Mouse (Mus musculus): ENCODE data around the gene Bola2. TPM values are rescaled to one million over a fixed set of nuclear protein-coding genes. Genes with fewer than 3 reads are reported as not detected.
"Not testable (repeated sequence)": the region's sequence is repeated elsewhere in the genome, so short reads cannot be mapped to it uniquely, and the experiment has no call there.

Gene Bola2
- total RNA-seq, 2 experiments from 2014 or later = 49.2 to 51.2 TPM

GRCm38 (mm10) chr7:126681221-126681620, 14.0 kb upstream of the Bola2 start:
- intact Hi-C loops (cut with DNase I) = no loop called here
- DNase-seq = no peak

GRCm38 (mm10) chr7:126688156-126688555, 7.0 kb upstream of the Bola2 start:
- intact Hi-C loops (cut with DNase I); DNase-seq: not testable (repeated sequence)

- intact Hi-C loops (cut with DNase I) = no loop called here
- DNase-seq = no peak
Measured at GRCm38 (mm10) chr7:126689021-126689420, 6.2 kb upstream of the Bola2 start.

DNA sequence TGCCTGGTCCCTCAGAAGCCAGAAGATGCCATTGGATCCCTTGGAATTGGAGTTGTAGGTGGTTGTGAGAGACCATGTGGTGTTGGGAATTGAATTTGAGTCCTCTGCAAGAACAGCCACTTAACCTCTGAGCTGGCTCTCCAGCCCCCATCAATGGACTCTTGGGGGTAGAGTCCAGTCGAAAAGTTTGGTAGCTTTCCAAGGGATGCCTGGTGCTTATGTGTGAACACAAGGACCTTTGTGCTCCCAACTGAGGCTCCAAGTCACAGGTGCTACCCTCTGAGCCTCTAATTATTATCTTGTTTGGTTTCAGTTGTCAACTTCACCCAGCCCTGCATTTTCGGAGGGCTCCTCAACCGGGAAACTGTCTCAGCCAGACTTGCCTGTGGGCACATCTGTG, 4.5 kb upstream of the Bola2 start:
- intact Hi-C loops (cut with DNase I) = no loop called here

DNA sequence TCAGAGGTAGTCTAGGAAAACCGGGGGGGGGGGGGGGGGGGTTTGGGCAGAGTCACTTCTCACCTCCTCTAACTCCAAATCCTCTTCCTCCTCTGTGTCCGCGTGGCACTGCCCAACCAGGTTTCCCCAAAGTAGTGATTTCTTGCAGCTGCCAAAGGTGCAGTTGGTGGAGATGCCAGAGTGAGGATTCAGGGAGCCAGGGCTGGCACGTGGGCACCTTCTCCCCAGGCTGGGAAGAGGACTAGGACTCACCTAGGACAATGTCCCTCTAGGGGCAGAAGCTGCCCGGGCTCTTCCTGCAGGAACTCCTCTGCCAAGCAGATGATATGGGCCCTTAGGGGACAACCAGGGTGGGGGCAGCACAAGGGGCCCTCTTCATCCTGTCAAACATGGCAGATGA, 3.5 kb upstream of the Bola2 start:
- DNase-seq = no peak
- intact Hi-C loops (cut with DNase I) = no loop called here

More for the DNA sequence above, 4.5 kb upstream of the Bola2 start:
- no peak for DNase-seq

DNA sequence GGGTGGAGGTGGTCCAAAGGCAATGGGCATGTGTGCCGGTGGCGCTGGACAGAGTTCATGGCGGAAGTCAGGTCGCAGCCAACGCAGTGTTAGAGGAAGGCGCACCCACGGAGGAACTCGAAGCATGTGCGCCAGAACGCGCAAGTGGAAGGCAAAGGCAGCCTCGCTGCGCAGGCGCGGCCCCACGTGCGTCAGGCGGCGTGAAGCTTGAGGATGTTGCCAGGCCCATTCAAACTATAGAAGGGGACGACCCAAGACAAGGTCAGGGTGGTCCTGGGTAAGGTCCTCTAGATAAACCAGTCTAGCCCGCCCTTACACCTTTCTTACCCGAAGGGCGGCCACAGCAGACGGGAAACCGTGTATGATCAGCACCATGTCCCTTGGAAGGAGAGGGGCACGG, 2.8 kb upstream of the Bola2 start:
- intact Hi-C loops (cut with DNase I) = no loop called here
- no peak for DNase-seq

GRCm38 (mm10) chr7:126693256-126693655, 1.9 kb upstream of the Bola2 start:
- peak; percentile 85 to 92 for DNase-seq
- intact Hi-C loops (cut with DNase I) = loop anchor here (1.0 kb wide), 1 partner anchor 49 kb away; no protein-coding TSS in a partner anchor

DNA sequence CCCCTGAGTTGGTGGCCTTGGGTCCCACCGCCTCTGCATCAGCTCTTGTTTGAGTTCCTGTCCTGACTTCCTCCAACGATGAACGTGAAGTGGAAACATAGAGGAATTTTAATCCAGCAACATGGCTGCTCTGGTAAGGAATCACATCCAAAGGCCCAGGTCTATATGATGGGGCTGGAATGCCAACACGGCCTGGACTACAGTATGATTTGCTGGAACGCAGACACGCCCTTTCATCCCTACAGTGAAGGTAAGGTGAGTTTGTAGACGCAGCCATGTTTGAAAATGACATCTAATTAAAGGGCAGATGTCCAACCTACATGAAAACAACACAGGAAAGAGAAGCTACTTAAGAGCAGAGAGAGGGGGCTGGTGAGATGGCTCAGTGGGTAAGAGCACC, 1.4 kb upstream of the Bola2 start:
- intact Hi-C loops (cut with DNase I) = loop anchor here (1.0 kb wide), 1 partner anchor 49 kb away; no protein-coding TSS in a partner anchor

DNA sequence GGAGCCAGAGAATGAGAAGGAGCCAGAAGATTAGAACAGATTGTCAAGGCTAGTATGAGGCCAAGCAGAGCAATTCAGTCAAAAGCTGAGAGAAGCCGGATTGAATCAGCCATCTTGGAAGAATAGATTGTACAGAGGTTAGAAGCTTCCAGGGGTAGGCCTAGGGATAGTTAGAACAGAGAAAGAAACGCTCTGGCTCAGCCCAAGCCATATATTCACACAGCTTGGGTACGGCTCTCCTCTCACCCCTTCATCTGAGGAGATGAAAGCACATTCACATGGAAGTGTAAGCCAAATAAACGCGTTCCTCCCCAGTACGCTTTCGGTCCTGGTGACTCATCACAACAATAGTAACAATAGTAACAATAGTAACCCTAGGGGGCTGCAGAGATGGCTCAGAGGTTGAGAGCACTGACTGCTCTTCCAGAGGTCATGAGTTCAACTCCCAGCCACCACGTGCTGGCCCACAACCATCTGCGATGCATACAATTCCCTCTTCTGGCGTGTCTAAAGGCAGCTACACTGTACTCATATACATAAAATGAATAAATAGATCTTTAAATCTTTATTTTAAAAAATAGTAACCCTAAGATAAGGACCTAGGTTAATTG, 655 bp upstream of the Bola2 start:
- DNase-seq = no peak
- intact Hi-C loops (cut with DNase I) = loop anchor here (5.0 kb wide), 1 partner anchor 207 kb away; the partner anchor contains the start of gene Tufm

More for the DNA sequence above, 1.4 kb upstream of the Bola2 start:
- no peak for DNase-seq

- intact Hi-C loops (cut with DNase I) = loop anchor here (5.0 kb wide), 1 partner anchor 208 kb away; the partner anchor contains the start of gene Tufm
Measured at GRCm38 (mm10) chr7:126695631-126696207, 518 bp downstream of the Bola2 start, which contains the start of gene Slx1b. Slx1b (minus strand) TSS chr7:126695784.

GRCm38 (mm10) chr7:126696303-126696702, 1.1 kb downstream of the Bola2 start:
- intact Hi-C loops (cut with DNase I) = loop anchor here (5.0 kb wide), 1 partner anchor 209 kb away; the partner anchor contains the start of gene Tufm
- DNase-seq = no peak

More at GRCm38 (mm10) chr7:126695631-126696207, 518 bp downstream of the Bola2 start, which contains the start of gene Slx1b:
- DNase-seq = peak; percentile 94 to 95

DNA sequence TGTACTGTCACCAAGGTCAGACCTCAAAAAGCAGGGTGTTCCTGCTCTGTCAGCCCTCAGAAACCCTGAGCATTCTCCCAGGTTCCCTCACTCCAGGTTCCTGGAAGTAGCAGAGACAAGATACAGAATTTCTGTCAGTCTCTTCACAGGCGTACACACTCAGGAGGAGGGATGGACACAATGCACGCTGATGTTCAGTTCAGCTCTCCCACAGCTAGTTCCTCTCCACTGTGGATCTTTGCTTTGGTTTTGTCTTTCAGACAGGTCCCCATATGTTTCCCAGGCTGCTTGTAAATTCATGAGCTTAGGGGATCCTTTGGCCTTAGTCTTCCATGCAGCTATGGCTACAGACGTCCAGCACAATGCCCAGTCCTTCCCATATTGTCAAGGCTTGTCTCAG, 1.7 kb downstream of the Bola2 start:
- DNase-seq = no peak
- intact Hi-C loops (cut with DNase I) = loop anchor here (5.0 kb wide), 1 partner anchor 210 kb away; the partner anchor contains the start of gene Tufm

- DNase-seq = no peak
- intact Hi-C loops (cut with DNase I) = loop anchor here (2.0 to 5.0 kb wide), 2 partner anchors 113 to 211 kb away; partner anchors contain the start of genes Apobr, Cln3 and Tufm
Measured at GRCm38 (mm10) chr7:126697838-126698237, 2.6 kb downstream of the Bola2 start.

- intact Hi-C loops (cut with DNase I) = no loop called here
- DNase-seq = no peak
Measured at GRCm38 (mm10) chr7:126700063-126701015, 5.1 kb downstream of the Bola2 start.

- DNase-seq = peak; percentile 89 to 93
- intact Hi-C loops (cut with DNase I) = no loop called here
Measured at GRCm38 (mm10) chr7:126701070-126701469, 5.9 kb downstream of the Bola2 start.

DNA sequence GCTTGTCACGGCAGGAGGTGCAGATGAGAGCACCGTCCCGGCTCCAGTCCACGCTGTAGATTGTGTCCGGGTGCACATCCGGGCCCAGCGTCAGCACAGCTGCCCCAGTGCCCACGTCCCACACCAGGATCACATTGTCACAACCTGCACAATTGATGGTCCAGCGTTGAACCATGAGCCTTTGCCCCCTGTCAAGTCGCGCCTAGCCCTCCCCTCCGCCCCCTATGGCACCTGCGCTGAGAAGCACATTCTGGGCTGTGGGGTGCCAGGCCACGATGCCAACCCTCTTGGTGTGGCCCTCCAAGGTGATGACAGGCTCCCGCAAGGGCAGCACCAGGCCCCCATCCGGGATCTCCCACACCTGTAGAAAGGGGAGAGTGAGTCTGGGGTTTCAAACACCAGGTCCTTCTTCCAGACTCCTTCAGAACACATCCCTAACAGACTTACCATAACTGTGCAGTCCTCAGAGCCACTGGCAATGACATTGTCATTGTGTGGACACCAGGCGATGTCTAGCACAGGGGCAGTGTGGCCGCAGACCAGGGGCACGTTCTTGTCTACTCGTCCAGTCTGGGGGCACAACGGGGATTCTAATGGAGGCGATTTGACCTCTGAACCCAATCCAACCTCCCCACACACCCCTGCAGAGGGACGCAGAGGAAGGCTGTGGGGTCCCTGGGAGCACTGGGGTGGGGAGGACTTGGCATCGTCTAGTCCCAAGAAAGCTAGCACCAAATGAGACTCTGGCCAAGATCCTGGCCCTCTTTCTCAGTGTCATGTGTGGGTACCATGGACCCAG, 6.6 kb downstream of the Bola2 start:
- DNase-seq = no peak
- intact Hi-C loops (cut with DNase I) = no loop called here

- no peak for DNase-seq
- intact Hi-C loops (cut with DNase I) = no loop called here
Measured at GRCm38 (mm10) chr7:126702358-126702757, 7.2 kb downstream of the Bola2 start.

DNA sequence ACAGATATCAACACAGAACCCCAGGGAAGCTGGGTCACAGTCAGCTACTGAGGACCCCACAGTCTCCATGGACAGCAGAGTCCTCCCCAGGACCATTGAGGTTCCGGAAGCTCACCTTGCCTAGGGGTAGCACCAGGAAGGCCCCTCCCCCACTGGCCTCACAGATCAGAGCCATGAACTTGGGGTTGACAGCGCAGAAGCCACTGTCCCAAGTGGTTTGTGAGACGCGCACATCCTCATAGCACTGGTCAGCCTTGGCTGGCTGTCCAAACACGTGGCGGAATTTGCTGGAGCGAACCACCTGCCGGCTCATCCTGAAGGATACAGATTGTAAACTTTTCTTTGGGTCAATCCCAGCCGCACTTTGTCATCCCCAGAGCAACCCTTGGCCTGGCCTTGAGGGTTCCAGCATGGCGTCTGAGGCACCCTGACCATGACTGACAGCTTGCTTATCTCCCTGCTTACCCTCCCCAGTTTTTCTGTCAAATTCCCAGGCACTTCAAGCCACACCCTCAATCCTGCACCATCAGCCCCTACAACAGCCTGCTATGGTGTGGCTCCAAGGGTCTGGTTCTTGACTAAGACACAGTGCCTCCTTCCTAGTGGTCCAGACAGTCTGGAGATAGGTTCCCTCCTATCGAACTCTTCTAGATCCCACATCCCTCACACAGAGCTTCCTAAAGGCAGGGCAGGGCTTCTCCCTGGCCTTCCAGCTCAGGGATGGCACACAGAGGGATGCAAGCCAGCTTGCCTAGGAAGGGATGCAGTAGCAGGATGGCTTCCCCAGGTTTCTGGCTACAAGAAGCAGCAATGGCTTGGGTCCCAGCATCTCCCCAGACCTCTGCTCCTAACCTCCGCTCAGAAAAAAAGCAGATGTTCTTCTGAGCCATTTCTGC, 7.9 kb downstream of the Bola2 start:
- intact Hi-C loops (cut with DNase I) = no loop called here
- no peak for DNase-seq

- DNase-seq = no peak
- intact Hi-C loops (cut with DNase I) = no loop called here
Measured at GRCm38 (mm10) chr7:126703757-126704077, 8.5 kb downstream of the Bola2 start.
